Mouse (Mus musculus) MEL (cell line): Measurements from ENCODE around the gene B9d1. TPM values are rescaled to one million over a fixed set of nuclear protein-coding genes. Genes with fewer than 3 reads are reported as not detected.
A peak's percentile ranks its signal among the peaks of the same experiment; 100 is the strongest.

ENCODE experiments used
- DNase-seq: peaks from one replicate; pipeline ENCODE4 v3.0.0; 2011; ENCODE audit warnings: low read depth, low spot score
- H3K27ac ChIP-seq: 2 replicates; pipeline ENCODE4 v1.5.1; 2012; ENCODE audit warnings: low read depth, mild to moderate bottlenecking, control low read depth, low read length, moderate library complexity; ENCODE audit not compliant: control insufficient read depth
- H3K27me3 ChIP-seq, 2 experiments: fragments of 150-350 bp in 1 of 2; sonication (generic) in 1 of 2; 2 replicates each; pipeline ENCODE4 v1.6.1; 2012; ENCODE audit warnings: low read length in 2 of 2, mild to moderate bottlenecking in 2 of 2, improper control_type of control experiment in 1 of 2, moderate library complexity in 1 of 2; ENCODE audit not compliant: insufficient read depth in 2 of 2, control insufficient read depth in 1 of 2
- H3K36me3 ChIP-seq, 2 experiments: 2 replicates each; pipeline ENCODE4 v1.6.1; 2012 to 2014; ENCODE audit warnings: low read length in 2 of 2, improper control_type of control experiment in 1 of 2, inconsistent platforms in 1 of 2, mild to moderate bottlenecking in 1 of 2; ENCODE audit not compliant: insufficient read depth in 2 of 2, control insufficient read depth in 1 of 2
- H3K4me1 ChIP-seq, 2 experiments: fragments of 150-350 bp in 1 of 2; sonication (generic) in 1 of 2; 2 replicates each; pipeline ENCODE4 v1.6.1; 2012; ENCODE audit warnings: low read length in 2 of 2, improper control_type of control experiment in 1 of 2, mild to moderate bottlenecking in 1 of 2; ENCODE audit not compliant: insufficient read depth in 2 of 2, control insufficient read depth in 1 of 2
- H3K4me3 ChIP-seq, 2 experiments: fragments of 150-350 bp in 1 of 2; sonication (generic) in 1 of 2; 2 replicates each; pipeline ENCODE4 v1.5.1; 2012; ENCODE audit warnings: low read depth in 2 of 2, low read length in 2 of 2, mild to moderate bottlenecking in 2 of 2, moderate library complexity in 2 of 2, control low read depth in 1 of 2, improper control_type of control experiment in 1 of 2; ENCODE audit not compliant: control insufficient read depth in 1 of 2, insufficient read depth in 1 of 2
- H3K79me2 ChIP-seq: 2 replicates; pipeline ENCODE4 v1.6.1; 2012; ENCODE audit warnings: mild to moderate bottlenecking, low read length, moderate library complexity; ENCODE audit not compliant: control insufficient read depth, poor library complexity, insufficient read depth
- H3K9ac ChIP-seq: 2 replicates; pipeline ENCODE4 v1.6.1; 2012; ENCODE audit warnings: low read depth, mild to moderate bottlenecking, control low read depth, low read length, moderate library complexity; ENCODE audit not compliant: control insufficient read depth, poor library complexity, severe bottlenecking
- H3K9me3 ChIP-seq: fragments of 150-350 bp; sonication (generic); replicated peaks from 2 replicates; pipeline ENCODE4 v1.6.1; 2012; ENCODE audit warnings: mild to moderate bottlenecking, low read length, improper control_type of control experiment, moderate library complexity; ENCODE audit not compliant: insufficient read depth
- BHLHE40 ChIP-seq: IDR thresholded peaks from 2 replicates; pipeline ENCODE4 v1.6.1; 2012; ENCODE audit warnings: low read depth, mild to moderate bottlenecking, inconsistent platforms, low read length, improper control_type of control experiment, borderline replicate concordance
- CTCF ChIP-seq, 3 experiments: IDR thresholded peaks in 2 of 3; conservative IDR thresholded peaks in 1 of 3; 2 replicates each; pipeline ENCODE4 v1.5.1; 2011 to 2012; ENCODE audit warnings: low read length in 3 of 3, low read depth in 2 of 3, mild to moderate bottlenecking in 2 of 3, improper control_type of control experiment in 1 of 3, inconsistent platforms in 1 of 3, mixed read lengths in 1 of 3, moderate library complexity in 1 of 3; ENCODE audit not compliant: control insufficient read depth in 1 of 3, insufficient read depth in 1 of 3, poor library complexity in 1 of 3, severe bottlenecking in 1 of 3
- E2F4 ChIP-seq: IDR thresholded peaks from 2 replicates; pipeline ENCODE4 v1.6.1; 2011; ENCODE audit warnings: low read depth, low read length, improper control_type of control experiment, borderline replicate concordance
- ELF1 ChIP-seq: IDR thresholded peaks from 2 replicates; pipeline ENCODE4 v1.6.1; 2014; ENCODE audit warnings: low read depth, mild to moderate bottlenecking, inconsistent platforms, low read length, improper control_type of control experiment, moderate library complexity
- GABPA ChIP-seq: IDR thresholded peaks from 2 replicates; pipeline ENCODE4 v1.6.1; 2012; ENCODE audit warnings: low read depth, mild to moderate bottlenecking, inconsistent platforms, low read length, improper control_type of control experiment, moderate library complexity
- GATA1 ChIP-seq: IDR thresholded peaks from 2 replicates; pipeline ENCODE4 v1.6.1; 2011; ENCODE audit warnings: low read depth, low read length, improper control_type of control experiment
- KAT2A ChIP-seq: conservative IDR thresholded peaks from 2 replicates; pipeline ENCODE4 v1.6.1; 2012; ENCODE audit warnings: low read depth, low read length, improper control_type of control experiment, inconsistent platforms
- MAFK ChIP-seq: IDR thresholded peaks from 2 replicates; pipeline ENCODE4 v1.6.1; 2011; ENCODE audit warnings: low read depth, mild to moderate bottlenecking, low read length, improper control_type of control experiment, borderline replicate concordance
- MAX ChIP-seq: IDR thresholded peaks from 2 replicates; pipeline ENCODE4 v1.6.1; 2011; ENCODE audit warnings: low read length, improper control_type of control experiment
- MYB ChIP-seq: IDR thresholded peaks from 2 replicates; pipeline ENCODE4 v1.6.1; 2011; ENCODE audit warnings: mild to moderate bottlenecking, low read depth, low read length, improper control_type of control experiment
- MYC ChIP-seq: IDR thresholded peaks from 2 replicates; pipeline ENCODE4 v1.6.1; 2011; ENCODE audit warnings: low read depth, mild to moderate bottlenecking, low read length, improper control_type of control experiment, moderate library complexity
- NELFE ChIP-seq: IDR thresholded peaks from 2 replicates; pipeline ENCODE4 v1.6.1; 2011; ENCODE audit warnings: low read depth, low read length, improper control_type of control experiment
- NRF1 ChIP-seq: IDR thresholded peaks from 2 replicates; pipeline ENCODE4 v1.6.1; 2014; ENCODE audit warnings: low read depth, mild to moderate bottlenecking, inconsistent platforms, low read length, improper control_type of control experiment, moderate library complexity; ENCODE audit not compliant: poor library complexity, insufficient read depth, severe bottlenecking
- RCOR1 ChIP-seq: IDR thresholded peaks from 2 replicates; pipeline ENCODE4 v1.6.1; 2012; ENCODE audit warnings: low read depth, mild to moderate bottlenecking, inconsistent platforms, low read length, improper control_type of control experiment
- SIN3A ChIP-seq: IDR thresholded peaks from 2 replicates; pipeline ENCODE4 v1.6.1; 2012; ENCODE audit warnings: low read length, improper control_type of control experiment, inconsistent platforms
- SMC3 ChIP-seq: IDR thresholded peaks from 2 replicates; pipeline ENCODE4 v1.6.1; 2011; ENCODE audit warnings: low read depth, low read length, improper control_type of control experiment
- TAL1 ChIP-seq: IDR thresholded peaks from 2 replicates; pipeline ENCODE4 v1.6.1; 2012; ENCODE audit warnings: mild to moderate bottlenecking, inconsistent platforms, low read length, moderate library complexity, mixed read lengths
- TBP ChIP-seq: IDR thresholded peaks from 2 replicates; pipeline ENCODE4 v1.8.0; 2011; ENCODE audit warnings: low read depth, low read length, improper control_type of control experiment
- TCF12 ChIP-seq: IDR thresholded peaks from 2 replicates; pipeline ENCODE4 v1.6.1; 2014; ENCODE audit warnings: low read depth, mild to moderate bottlenecking, inconsistent platforms, low read length, improper control_type of control experiment, moderate library complexity
- UBTF ChIP-seq: IDR thresholded peaks from 2 replicates; pipeline ENCODE4 v1.6.1; 2012; ENCODE audit warnings: low read depth, mild to moderate bottlenecking, inconsistent platforms, low read length, improper control_type of control experiment, moderate library complexity, borderline replicate concordance; ENCODE audit not compliant: insufficient read depth
- ZKSCAN1 ChIP-seq: IDR thresholded peaks from 2 replicates; pipeline ENCODE4 v1.6.1; 2012; ENCODE audit warnings: low read depth, mild to moderate bottlenecking, inconsistent platforms, low read length, improper control_type of control experiment, moderate library complexity
- ZNF384 ChIP-seq: IDR thresholded peaks from 2 replicates; pipeline ENCODE4 v1.6.1; 2012; ENCODE audit warnings: low read depth, mild to moderate bottlenecking, inconsistent platforms, low read length, improper control_type of control experiment
- polyA plus RNA-seq, 2 experiments: library from polyadenylated mRNA; stranded (reverse) in 1 of 2; unstranded in 1 of 2; fragments of >175 nt in 1 of 2; fragments of >200 nt in 1 of 2; gene quantifications; 2 replicates each; pipeline versions ENCODE4 v1.2.1 to v1.2.4; 2012; ENCODE audit warnings: low replicate concordance in 2 of 2, low read depth in 1 of 2; ENCODE audit not compliant: insufficient read length in 2 of 2, insufficient read depth in 1 of 2, missing spikeins in 1 of 2
- total RNA-seq: library from RNA; depleted of rRNA; stranded (reverse); fragments of 300-350 nt; gene quantifications from 2 replicates; pipeline ENCODE4 v1.2.3, GENCODE M21; 2012

B9d1 gene
- total and polyA plus RNA-seq, 3 experiments, result 22.5 to 27.2 TPM; not detected in 1

- Histone ChIP-seq H3K9ac (no peak overlapping the region), H3K9me3 (no peaks in the 10 kb centered on the region), H3K4me3 (no peak overlapping the region), H3K27ac (no peak overlapping the region), H3K27me3 (no peaks in the 10 kb centered on the region), H3K79me2 (no peaks in the 10 kb centered on the region), H3K4me1 (no peaks in the 10 kb centered on the region), H3K36me3 (no peaks in the 10 kb centered on the region)
- TF ChIP-seq KAT2A, result no peak
- no peak for TF ChIP-seq GABPA
- no peak for TF ChIP-seq SIN3A
- no peak for TF ChIP-seq MAFK
- no peak for TF ChIP-seq CTCF (IDR thresholded peaks at IDR 0.05 in 2 of 3, conservative IDR thresholded peaks at IDR 0.05 in 1 of 3; ENCODE audit: control insufficient read depth in 1 of 3, insufficient read depth in 1 of 3, low read depth in 2 of 3, low read length in 3 of 3, poor library complexity in 1 of 3, severe bottlenecking in 1 of 3)
- no peak for TF ChIP-seq NELFE
- no peak for TF ChIP-seq ELF1
- TF ChIP-seq BHLHE40, result no peak
- TF ChIP-seq MYC, result no peak
- peak; percentile 32 for DNase-seq
These were observed 24.3 kb downstream of the B9d1 start for GRCm38 (mm10) chr11:61529268-61529713.

DNA sequence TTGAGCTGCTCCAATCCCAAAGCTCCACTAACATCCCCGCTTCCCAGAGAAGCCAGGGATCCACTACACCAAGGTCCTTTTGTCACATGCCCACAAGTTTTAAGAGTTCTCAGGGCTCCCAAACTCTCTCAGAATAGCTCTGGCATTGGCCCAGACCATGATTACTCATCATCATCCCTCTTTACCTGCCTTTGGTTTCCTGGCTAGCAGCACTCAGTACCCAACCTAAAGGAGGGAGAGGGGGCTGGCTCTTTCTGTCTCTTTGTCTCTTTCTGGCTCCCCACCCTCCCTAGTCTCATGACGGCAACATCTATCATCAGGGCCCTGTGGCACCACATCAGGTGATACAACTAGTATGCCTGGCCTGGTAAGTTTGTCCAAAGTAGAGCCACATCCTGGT lies 27.9 kb downstream of the B9d1 start:
- Histone ChIP-seq H3K27ac (no peak overlapping the region), H3K4me1 (peaks cover 0 to 5% of the 10 kb centered on the region in 2 experiments; a peak in 2 of 4 replicates), H3K9me3 (no peaks in the 10 kb centered on the region), H3K79me2 (no peaks in the 10 kb centered on the region), H3K36me3 (peaks cover 0 to 4% of the 10 kb centered on the region in 2 experiments; a peak in 2 of 4 replicates), H3K27me3 (no peaks in the 10 kb centered on the region), H3K4me3 (no peak overlapping the region), H3K9ac (no peak overlapping the region)
- no peak for DNase-seq
- TF ChIP-seq TBP, result no peak
- TF ChIP-seq ZKSCAN1, result no peak
- TF ChIP-seq MYB, result no peak
- no peak for TF ChIP-seq NELFE
- no peak for TF ChIP-seq SIN3A
- TF ChIP-seq ZNF384, result no peak
- no peak for TF ChIP-seq TCF12
- TF ChIP-seq MYC, result no peak
- TF ChIP-seq UBTF, result no peak
- no peak for TF ChIP-seq SMC3
- no peak for TF ChIP-seq NRF1
- no peak for TF ChIP-seq MAX
- no peak for TF ChIP-seq TAL1
- no peak for TF ChIP-seq CTCF (IDR thresholded peaks at IDR 0.05 in 2 of 3, conservative IDR thresholded peaks at IDR 0.05 in 1 of 3; ENCODE audit: control insufficient read depth in 1 of 3, insufficient read depth in 1 of 3, low read depth in 2 of 3, low read length in 3 of 3, poor library complexity in 1 of 3, severe bottlenecking in 1 of 3)
- no peak for TF ChIP-seq RCOR1
- TF ChIP-seq GATA1, result no peak
- no peak for TF ChIP-seq E2F4
